Mouse (Mus musculus) kidney, postnatal 25 days (tissue): Measurements from ENCODE around the gene Coq2.

ENCODE experiments used
- DNase-seq, 2 experiments: peaks; one replicate each; pipeline ENCODE4 v3.0.0; 2021; ENCODE audit warnings: mixed read lengths in 2 of 2

The Coq2 gene

GRCm38 (mm10) chr5:100658460-100658859 is 16.5 kb downstream of the Coq2 start:
- DNase-seq, result no peak

- DNase-seq, result no peak
Measured at GRCm38 (mm10) chr5:100656352-100656751, 18.6 kb downstream of the Coq2 start.

DNA sequence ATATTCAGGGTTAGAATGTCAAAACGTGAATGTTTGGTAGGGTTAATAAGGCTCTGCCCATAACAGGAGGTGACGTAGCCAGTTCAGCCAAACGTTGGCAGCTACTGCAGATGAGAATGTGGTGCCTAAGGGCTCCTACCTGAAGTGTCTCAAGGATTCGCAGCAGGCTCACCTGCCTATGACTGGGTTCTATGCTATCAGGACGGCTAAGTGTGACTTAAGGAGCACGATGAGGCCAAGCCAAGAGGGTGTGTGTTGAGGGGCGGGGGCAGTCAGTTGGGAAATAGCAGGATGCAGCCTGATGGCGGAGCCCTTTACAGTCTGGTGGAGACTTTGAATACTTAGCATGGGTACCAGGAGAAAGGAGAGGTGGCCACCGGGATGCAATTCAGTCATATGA is 22.6 kb downstream of the Coq2 start:
- DNase-seq, result no peak

GRCm38 (mm10) chr5:100651486-100651885 is 23.5 kb downstream of the Coq2 start:
- no peak for DNase-seq

GRCm38 (mm10) chr5:100650969-100651368 is 24.0 kb downstream of the Coq2 start:
- DNase-seq, result peak in 1 of 2 experiments; percentile 57

- DNase-seq, result no peak
Measured at GRCm38 (mm10) chr5:100648546-100648945, 26.4 kb downstream of the Coq2 start.

DNA sequence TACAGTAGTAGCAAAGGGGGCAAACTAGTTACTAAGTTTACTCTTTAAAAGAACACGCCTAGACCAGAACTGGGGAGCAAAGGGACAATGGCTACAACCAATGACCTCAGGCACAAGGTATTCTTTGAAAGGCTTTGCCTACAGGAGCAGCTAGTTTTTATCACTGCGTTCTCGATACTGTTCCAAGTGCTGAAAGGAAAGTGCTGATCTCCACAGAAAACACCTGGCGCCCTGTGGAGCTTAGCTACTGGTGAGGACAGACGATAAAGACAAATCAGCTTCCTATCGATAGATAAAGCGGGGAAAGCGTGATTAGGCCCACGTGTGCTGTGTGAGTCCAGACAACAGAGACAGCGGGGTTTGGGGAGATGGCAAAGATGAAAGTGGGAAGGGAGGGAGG is 26.9 kb downstream of the Coq2 start:
- DNase-seq, result no peak

DNA sequence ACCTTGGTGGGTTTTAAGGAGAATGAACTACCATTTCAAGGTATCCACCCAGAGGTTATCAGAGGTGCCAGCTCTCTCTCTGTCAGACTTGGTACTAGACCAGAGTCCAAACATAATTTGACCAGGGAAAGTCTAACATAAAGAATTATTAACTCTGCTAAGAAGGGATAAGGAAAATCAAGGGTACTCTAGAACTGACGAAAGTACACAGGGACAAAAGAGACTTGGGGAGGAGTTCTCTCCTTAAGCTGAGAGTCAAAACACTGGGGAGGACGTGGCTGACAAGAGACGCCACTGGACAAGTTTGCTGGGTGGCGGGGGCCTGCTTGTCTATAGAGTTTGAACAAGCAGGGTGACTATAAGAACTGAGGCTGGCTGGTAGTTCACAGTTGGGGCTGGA is 28.4 kb downstream of the Coq2 start:
- DNase-seq, result no peak

- DNase-seq, result peak; percentile 41 to 64
Measured at GRCm38 (mm10) chr5:100643991-100644535, 30.9 kb downstream of the Coq2 start.

DNA sequence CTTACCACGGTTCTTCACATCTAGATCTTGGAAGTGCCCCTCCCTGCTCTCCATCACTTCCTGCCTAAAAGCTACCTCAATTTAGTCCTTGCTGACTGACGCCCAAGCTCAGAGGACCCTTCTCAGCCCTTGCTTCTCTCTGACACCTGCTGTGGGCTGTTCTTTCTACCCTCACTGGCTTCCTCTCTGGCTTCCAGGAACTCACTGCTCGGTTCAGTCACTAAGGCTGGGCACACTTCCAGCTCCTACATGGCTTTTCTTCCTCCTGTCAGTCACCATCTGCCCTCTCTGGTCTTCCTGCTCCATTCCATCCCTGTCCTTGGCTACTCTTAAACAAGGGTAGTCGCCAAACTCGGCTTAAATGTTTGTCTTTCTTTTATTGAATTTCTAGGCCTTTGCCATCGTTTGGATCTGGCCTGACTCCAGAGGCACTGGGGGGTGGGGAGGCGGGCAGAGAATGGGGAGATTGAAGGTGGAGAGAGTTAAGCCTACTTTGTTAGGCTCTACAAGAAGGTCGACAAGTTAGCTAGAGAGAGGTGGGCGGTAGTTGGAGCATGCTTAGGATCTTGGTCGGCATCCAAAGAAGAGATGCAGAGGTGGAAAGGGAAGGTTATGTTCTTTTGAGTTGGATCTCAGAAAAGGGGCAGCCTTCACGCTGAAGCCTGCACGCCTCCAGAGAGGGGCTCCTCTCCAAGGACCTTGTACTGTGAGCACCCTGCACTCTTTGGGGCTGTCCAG is 31.5 kb downstream of the Coq2 start:
- peak; percentile 59 to 65 for DNase-seq

DNA sequence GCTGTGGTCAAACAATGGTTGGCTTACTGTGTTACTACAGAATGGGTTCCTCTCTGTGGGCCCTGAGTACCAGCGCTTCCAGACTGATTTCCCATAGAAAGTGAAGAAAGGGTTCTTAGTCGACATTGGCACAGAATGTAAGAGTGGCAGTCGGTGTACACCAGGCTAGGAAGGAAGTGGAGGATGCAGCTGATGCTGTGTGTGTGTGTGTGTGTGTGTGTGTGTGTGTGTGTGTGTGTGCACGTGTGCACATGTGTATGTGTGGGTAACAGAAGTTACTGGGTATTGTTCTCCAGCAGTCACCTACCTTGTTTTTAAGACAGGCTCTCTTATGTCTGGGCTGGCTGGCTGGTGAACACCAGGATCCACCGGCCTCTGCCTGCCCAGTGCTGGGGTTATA is 32.6 kb downstream of the Coq2 start:
- DNase-seq, result no peak

DNA sequence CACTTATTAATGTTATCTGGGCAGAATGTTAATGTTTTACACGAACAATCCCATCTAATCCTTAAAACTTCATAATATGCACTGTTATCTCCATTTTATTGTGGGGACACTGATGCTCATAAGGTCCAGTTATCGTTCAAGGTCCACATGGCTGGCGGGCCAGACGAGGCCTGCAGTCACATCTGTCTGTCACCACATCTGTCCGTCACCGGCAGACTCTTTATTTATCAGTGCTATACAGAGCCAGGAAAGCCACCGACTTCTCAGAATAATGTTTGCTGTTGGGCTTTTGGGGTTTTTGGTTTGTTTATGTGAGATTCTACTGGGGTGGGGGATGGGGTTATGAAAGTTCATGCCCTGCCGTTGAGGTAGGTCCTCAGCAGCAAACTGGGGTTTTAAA is 36.5 kb downstream of the Coq2 start:
- DNase-seq, result no peak

- peak; percentile 51 to 73 for DNase-seq
Measured at GRCm38 (mm10) chr5:100636794-100637544, 38.0 kb downstream of the Coq2 start.

GRCm38 (mm10) chr5:100635908-100636307 is 39.0 kb downstream of the Coq2 start:
- no peak for DNase-seq

DNA sequence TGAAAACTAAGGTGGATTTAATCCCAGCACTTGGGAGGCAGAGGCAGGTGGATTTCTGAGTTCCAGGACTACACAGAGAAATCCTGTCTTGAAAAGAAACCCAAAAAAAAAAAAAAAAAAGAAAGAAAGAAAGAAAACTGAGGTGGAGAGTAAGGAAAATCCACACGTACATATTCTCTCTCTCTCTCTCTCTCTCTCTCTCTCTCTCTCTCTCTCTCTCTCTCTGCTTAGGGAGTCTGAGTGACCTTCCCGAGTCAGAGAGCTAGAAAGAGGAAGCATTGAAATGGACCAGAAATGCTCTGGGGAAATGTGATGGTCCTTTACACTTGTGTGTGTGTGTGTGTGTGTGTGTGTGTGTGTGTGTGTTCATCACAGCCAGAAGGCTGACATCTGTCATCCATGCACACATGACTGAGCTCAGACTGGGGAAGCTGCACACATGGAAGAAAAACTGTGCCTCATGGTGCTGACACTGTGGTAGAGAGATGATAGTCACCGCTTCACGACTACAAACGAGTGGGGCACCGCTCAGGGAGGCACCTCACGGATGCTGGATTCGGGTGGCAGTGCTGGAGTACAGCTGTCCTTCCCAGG is 40.0 kb downstream of the Coq2 start:
- no peak for DNase-seq

DNA sequence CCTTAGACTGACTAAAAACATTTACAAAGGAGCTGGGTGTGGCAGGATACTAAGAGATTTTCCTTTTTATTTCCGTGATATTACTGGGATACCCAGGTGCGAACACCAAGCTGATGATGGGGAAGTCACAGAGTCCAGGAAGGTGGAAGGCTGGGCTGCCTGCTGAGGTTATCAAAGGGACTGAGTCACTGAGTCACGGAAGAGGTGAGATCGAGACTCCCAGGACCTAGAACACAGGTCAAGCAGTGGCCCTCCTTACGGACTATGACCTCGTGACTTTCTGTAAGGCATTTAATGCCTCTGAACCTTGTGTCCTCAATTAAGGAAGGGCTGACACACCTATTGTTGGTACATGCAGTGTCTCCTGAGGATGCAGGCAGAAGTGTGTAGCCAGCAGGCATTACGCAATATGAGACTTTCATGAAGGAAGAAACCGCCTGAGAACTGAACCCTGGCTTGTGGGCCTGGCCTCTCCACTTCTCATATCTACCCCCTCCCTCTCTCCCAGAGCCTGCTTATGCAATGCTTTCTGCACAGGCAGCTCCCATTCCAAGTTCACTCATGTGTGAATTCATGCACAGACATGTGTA is 42.3 kb downstream of the Coq2 start:
- peak; percentile 63 to 89 for DNase-seq

- no peak for DNase-seq
Measured at GRCm38 (mm10) chr5:100628807-100629206, 46.1 kb downstream of the Coq2 start.

DNA sequence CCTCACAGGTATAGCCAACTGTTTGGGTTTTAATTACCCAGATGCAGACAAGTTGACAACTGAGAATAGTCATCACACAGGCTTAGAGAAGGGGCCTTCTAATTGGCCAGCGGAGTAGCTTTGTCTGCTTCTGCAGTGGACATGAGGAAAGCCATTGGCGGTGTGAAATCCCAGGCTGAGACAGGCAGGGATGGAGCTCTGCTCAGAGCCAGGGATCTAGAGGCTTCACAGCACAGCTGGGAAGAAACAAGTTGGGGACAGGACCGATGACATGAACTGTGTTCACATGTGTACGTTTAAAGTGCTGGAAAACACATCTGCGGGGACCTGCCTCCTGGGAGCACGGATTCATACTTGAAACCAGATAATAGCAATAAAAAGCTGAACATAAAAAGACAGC is 48.4 kb downstream of the Coq2 start:
- no peak for DNase-seq

GRCm38 (mm10) chr5:100624743-100625360 is 50.1 kb downstream of the Coq2 start:
- DNase-seq, result no peak

DNA sequence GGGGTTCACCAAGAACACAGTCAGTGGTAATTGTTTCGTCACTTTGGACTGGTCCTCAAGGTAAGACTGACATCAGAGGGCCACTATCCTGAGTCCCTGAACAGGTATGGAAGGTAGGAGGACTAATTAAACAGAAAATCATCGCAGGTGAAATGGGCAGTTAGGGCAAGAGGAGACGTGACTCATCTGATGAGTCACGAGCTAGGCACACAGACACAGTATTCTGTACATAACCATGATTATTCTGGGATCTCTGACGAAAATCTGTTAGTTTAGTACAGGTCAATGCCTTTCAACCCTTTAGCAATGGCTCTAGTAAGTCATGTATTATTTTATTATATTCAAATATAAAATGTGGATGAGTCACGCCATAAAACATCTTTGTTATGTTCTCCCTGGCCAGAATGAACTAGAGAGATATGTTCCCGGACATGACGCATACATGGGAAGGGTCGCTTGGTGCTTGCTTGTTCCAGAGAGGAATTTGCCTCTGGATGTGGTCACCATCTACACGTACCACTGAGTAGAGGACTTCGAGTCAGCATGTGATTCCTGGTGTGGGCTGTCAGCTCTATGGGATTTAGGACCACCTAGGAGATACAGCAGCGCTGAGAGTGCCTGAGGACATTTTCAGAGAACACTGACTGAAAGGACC is 52.3 kb downstream of the Coq2 start:
- DNase-seq, result no peak

- no peak for DNase-seq
Measured at GRCm38 (mm10) chr5:100621876-100622508, 52.9 kb downstream of the Coq2 start.

- DNase-seq, result no peak
Measured at GRCm38 (mm10) chr5:100620952-100621351, 54.0 kb downstream of the Coq2 start.
